In genomic region chr11:50041148-50041547, GRCm38 (mm10) we compare ENCODE assay signal across 30 mouse cellular contexts.
"Had no signal": no experiment of that assay in that cellular context is flagged by ENCODE, and none has a peak within 500 bp of the region (broad histone marks: within the 10 kb centered on the region; RNA-seq: fewer than 3 reads in every experiment).

No protein-coding gene starts in this region.

- H3K4me3 ChIP-seq: heart, embryonic 12.5 days; heart, embryonic 13.5 days; heart, embryonic 15.5 days; hindbrain, embryonic 10.5 days; hindbrain, embryonic 12.5 days; hindbrain, embryonic 13.5 days; hindbrain, embryonic 15.5 days; intestine, embryonic 15.5 days; kidney, embryonic 15.5 days; layer of hippocampus, adult 2 months; left cerebral cortex, adult 2 months had no signal

- DNase-seq: heart, postnatal 10 days; heart, postnatal 14 days; heart, postnatal 36 days; heart, postnatal 4 days; kidney, adult 11 months; kidney, adult 18-20 months; kidney, adult 2 months; kidney, adult 8-10 months; kidney, adult 9 months; kidney, postnatal 10 days; kidney, postnatal 14 days; kidney, postnatal 25 days; kidney, postnatal 36 days; kidney, postnatal 4 days; layer of hippocampus, adult 9-11 months; layer of hippocampus, postnatal 36 days had no signal

- H3K9ac ChIP-seq: heart, embryonic 12.5 days; heart, embryonic 13.5 days; heart, embryonic 15.5 days; hindbrain, embryonic 12.5 days; hindbrain, embryonic 13.5 days; hindbrain, embryonic 14.5 days; hindbrain, embryonic 15.5 days; intestine, embryonic 15.5 days; kidney, embryonic 15.5 days had no signal

- H3K9me3 ChIP-seq: heart, embryonic 12.5 days; heart, embryonic 13.5 days; heart, embryonic 15.5 days; hindbrain, embryonic 10.5 days; hindbrain, embryonic 12.5 days; hindbrain, embryonic 13.5 days; hindbrain, embryonic 15.5 days; intestine, embryonic 15.5 days; kidney, embryonic 15.5 days had no signal

- H3K36me3 ChIP-seq: heart, embryonic 12.5 days; heart, embryonic 13.5 days; heart, embryonic 15.5 days; hindbrain, embryonic 10.5 days; hindbrain, embryonic 12.5 days; hindbrain, embryonic 13.5 days; hindbrain, embryonic 15.5 days; intestine, embryonic 15.5 days; kidney, embryonic 15.5 days had no signal

- H3K27me3 ChIP-seq: heart, embryonic 12.5 days; heart, embryonic 13.5 days; heart, embryonic 15.5 days; hindbrain, embryonic 12.5 days; hindbrain, embryonic 13.5 days; hindbrain, embryonic 15.5 days; intestine, embryonic 15.5 days; kidney, embryonic 15.5 days had no signal

- H3K27ac ChIP-seq: heart, embryonic 13.5 days; heart, embryonic 15.5 days; hindbrain, embryonic 10.5 days; hindbrain, embryonic 12.5 days; hindbrain, embryonic 13.5 days; hindbrain, embryonic 14.5 days; hindbrain, embryonic 15.5 days; hindbrain, postnatal 0 days; intestine, embryonic 15.5 days; kidney, embryonic 15.5 days; kidney, postnatal 0 days; layer of hippocampus, adult 2 months; left cerebral cortex, adult 2 months had no signal

- H3K4me1 ChIP-seq: hindbrain, embryonic 10.5 days; hindbrain, embryonic 12.5 days; hindbrain, embryonic 13.5 days; intestine, embryonic 15.5 days had no signal
